Mouse (Mus musculus) cortical plate, adult 2 months (tissue): Measurements from ENCODE around the gene Tagap. TPM values are rescaled to one million over a fixed set of nuclear protein-coding genes. Genes with fewer than 3 reads are reported as not detected.

Experiments used
- polyA plus RNA-seq: library from polyadenylated mRNA; depleted of rRNA; stranded (reverse); fragments of >200 nt; gene quantifications from 2 replicates; pipeline ENCODE4 v1.2.3, GENCODE M21; 2012; rRNA removed

Gene Tagap
- polyA plus RNA-seq, 1 experiment = 1.0 TPM

Other genes with a start within 250 kb of the Tagap start
- gene Fndc1, start 98.7 kb upstream of the Tagap start, polyA plus RNA-seq = 1.8 and 3.5 TPM in 2 replicates
- 37.4 and 46.6 TPM in 2 replicates for gene Rsph3a, start 19.6 kb downstream of the Tagap start, polyA plus RNA-seq
- gene Gm49673, start 221.8 kb downstream of the Tagap start, polyA plus RNA-seq = 0.71 and 1.1 TPM in 2 replicates
- 15.6 and 17.0 TPM in 2 replicates for gene Rnaset2a, start 222.1 kb downstream of the Tagap start, polyA plus RNA-seq
- gene Fgfr1op, start 239.5 kb downstream of the Tagap start, polyA plus RNA-seq = 14.4 and 14.8 TPM in 2 replicates